Mouse (Mus musculus) liver, embryonic 11.5 days (tissue): ENCODE measurements around the gene Scn4a. TPM values are rescaled to one million over a fixed set of nuclear protein-coding genes. Genes with fewer than 3 reads are reported as not detected.

Experiments
- ATAC-seq: fragments of 200-750 bp; cut with Nextera tagmentation; replicated peaks from 2 replicates; pipeline ENCODE4 v1.8.0; 2017; ENCODE audit warnings: moderate number of reproducible peaks, mild to moderate bottlenecking, moderate TSS enrichment, moderate library complexity; ENCODE audit not compliant: low FRiP score
- DNase-seq: peaks from one replicate; pipeline ENCODE4 v3.0.0-alpha.2; 2017; ENCODE audit warnings: low spot score
- H3K27ac ChIP-seq: fragments of 300-500 bp; sonication (generic); 2 replicates; pipeline ENCODE4 v1.5.1; 2014; ENCODE audit warnings: mild to moderate bottlenecking, low read depth, low read length, control low read depth
- H3K27me3 ChIP-seq: fragments of 300-500 bp; sonication (generic); replicated peaks from 2 replicates; pipeline ENCODE4 v1.6.1; 2014; ENCODE audit warnings: low read length, mixed read lengths; ENCODE audit not compliant: control insufficient read depth, insufficient read depth
- H3K36me3 ChIP-seq: fragments of 300-500 bp; sonication (generic); 2 replicates; pipeline ENCODE4 v1.6.1; 2014; ENCODE audit warnings: mild to moderate bottlenecking, low read length, moderate library complexity, mixed read lengths; ENCODE audit not compliant: control insufficient read depth, insufficient read depth
- H3K4me1 ChIP-seq: fragments of 300-500 bp; sonication (generic); replicated peaks from 2 replicates; pipeline ENCODE4 v1.6.1; 2014; ENCODE audit warnings: low read length, mixed read lengths; ENCODE audit not compliant: control insufficient read depth, insufficient read depth
- H3K4me2 ChIP-seq: fragments of 300-500 bp; sonication (generic); 2 replicates; pipeline ENCODE4 v1.6.1; 2014; ENCODE audit warnings: mild to moderate bottlenecking, control low read depth, moderate library complexity
- H3K4me3 ChIP-seq: fragments of 300-500 bp; sonication (generic); 2 replicates; pipeline ENCODE4 v1.5.1; 2014; ENCODE audit warnings: low read depth, low read length, control low read depth
- H3K9ac ChIP-seq: fragments of 300-500 bp; sonication (generic); 2 replicates; pipeline ENCODE4 v1.6.1; 2014; ENCODE audit warnings: low read depth, low read length, control low read depth
- H3K9me3 ChIP-seq: fragments of 300-500 bp; sonication (generic); 2 replicates; pipeline ENCODE4 v1.6.1; 2016; ENCODE audit warnings: low read length, inconsistent platforms, mixed read lengths; ENCODE audit not compliant: control insufficient read depth
- WGBS: fragments of 180-500 bp; shearing (Covaris S2); extraction: QIAGEN DNeasy Blood & Tissue Kit; methylation state at CpG from one replicate; pipeline ENCODE4 v1.1.7; 2014; 5-methylcytosine and 5-hydroxymethylcytosine counted together
- polyA plus RNA-seq: library from polyadenylated mRNA; unstranded; fragments of >200 nt; fragmentation: Nextera tagmentation; extraction: Ambion mirVana; gene quantifications from 2 replicates; pipeline ENCODE4 v1.2.1, GENCODE M21; 2014

The Scn4a gene
- polyA plus RNA-seq, 1 experiment from 2014 or later, result not detected

DNA sequence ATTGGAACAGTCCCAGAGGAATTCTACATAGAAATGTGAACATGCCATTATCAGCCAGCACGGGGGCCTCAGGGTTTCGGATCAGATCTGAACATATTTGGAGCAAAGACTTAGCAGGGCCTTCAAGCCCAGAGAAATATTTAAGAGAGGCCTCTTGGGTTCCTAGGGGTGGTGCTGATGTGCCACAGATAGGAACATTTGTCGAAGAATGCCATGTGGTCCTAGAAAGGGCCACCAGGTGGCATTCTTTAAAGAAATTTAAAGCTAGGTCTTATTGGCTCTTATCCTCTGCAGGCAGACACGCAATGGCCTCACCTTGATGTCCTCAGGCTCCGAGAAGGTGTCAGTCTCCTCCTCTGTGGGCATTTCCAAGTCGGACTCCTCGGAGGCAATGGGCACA, 23.4 kb downstream of the Scn4a start:
- DNase-seq (no peak), ATAC-seq (no peak)
- Histone ChIP-seq H3K9me3 (no peaks in the 10 kb centered on the region), H3K9ac (no peak overlapping the region), H3K4me3 (no peak overlapping the region), H3K4me2 (no peak overlapping the region), H3K36me3 (no peaks in the 10 kb centered on the region), H3K27ac (no peak overlapping the region), H3K27me3 (no peaks in the 10 kb centered on the region; the same call in 1 of the 2 replicates), H3K4me1 (peaks cover 5% of the 10 kb centered on the region; the same call in 1 of the 2 replicates)
- WGBS, result 45% methylated on average over 7 of the region's 7 CpGs

DNA sequence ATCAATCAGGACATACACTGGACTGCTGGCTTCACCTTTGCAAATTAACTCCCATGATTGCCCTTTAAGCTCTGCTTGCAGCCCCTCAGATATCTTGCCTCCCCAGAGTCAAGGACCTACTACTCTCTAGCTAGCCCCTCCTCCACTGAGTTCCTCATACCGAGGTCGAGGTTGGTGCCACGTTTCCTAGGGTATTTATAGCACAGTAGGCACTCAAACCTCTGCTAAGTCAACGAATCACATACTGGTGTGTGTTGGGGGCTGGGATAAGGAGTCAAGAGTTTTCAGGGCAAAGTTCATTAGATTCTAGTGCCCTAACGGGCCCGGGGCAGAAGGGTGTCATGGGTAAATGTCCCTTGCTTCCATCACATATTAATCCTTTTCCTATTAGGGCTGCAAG, 24.0 kb downstream of the Scn4a start:
- Histone ChIP-seq H3K4me2 (no peak overlapping the region), H3K36me3 (no peaks in the 10 kb centered on the region), H3K27me3 (no peaks in the 10 kb centered on the region; the same call in 1 of the 2 replicates), H3K9ac (no peak overlapping the region), H3K4me1 (peaks cover 5% of the 10 kb centered on the region; the same call in 1 of the 2 replicates), H3K9me3 (no peaks in the 10 kb centered on the region), H3K4me3 (no peak overlapping the region), H3K27ac (no peak overlapping the region)
- ATAC-seq (no peak), DNase-seq (no peak)
- WGBS, result 24% methylated on average over 6 of the region's 6 CpGs

DNA sequence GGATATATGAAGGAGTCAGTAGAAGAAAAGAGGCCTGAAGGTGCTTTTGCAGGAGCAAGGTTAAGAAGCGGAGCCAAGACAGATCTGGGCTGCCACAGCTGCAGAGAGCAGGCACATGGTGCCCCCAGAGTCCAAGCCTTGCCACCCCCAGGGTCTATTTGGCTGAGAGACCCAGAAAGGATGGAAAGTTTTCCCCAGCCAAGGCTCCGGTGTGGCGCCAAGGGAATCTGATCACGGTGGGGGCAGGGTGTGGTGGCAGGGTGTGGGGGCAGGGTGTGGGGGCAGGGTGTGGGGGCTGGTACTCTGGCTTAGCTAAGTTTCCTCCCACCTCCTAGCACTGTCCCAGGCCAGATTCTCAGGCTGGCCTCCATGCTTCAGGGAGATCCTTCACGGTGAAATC, 24.6 kb downstream of the Scn4a start:
- H3K4me1 ChIP-seq, result peaks cover 5% of the 10 kb centered on the region; the same call in 1 of the 2 replicates
- H3K9me3 ChIP-seq, result no peaks in the 10 kb centered on the region
- no peaks in the 10 kb centered on the region; the same call in 1 of the 2 replicates for H3K27me3 ChIP-seq
- H3K4me3 ChIP-seq, result no peak overlapping the region
- H3K4me2 ChIP-seq, result no peak overlapping the region
- no peak overlapping the region for H3K9ac ChIP-seq
- DNase-seq (no peak), ATAC-seq (no peak)
- H3K36me3 ChIP-seq, result no peaks in the 10 kb centered on the region
- WGBS, result 39% methylated on average over 5 of the region's 5 CpGs
- H3K27ac ChIP-seq, result no peak overlapping the region

DNA sequence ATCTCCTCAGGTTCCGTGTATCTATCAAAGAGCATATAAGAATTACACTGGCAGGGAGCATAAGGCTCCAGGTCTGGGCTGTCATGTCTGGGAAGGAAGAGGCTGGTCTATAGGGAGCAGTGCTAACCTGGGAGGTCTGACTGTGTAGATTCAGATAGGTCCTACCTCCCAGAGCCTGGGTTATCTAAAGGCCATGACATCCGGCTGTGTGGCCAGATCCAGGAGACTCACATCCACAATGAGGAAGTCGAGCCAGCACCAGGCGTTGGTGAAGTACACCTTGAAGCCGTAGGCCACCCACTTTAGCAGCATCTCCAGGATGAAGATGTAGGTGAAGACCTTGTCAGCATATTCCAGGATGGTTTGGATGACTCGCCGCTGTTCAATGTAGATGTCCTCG, 26.6 kb downstream of the Scn4a start:
- Histone ChIP-seq H3K36me3 (no peaks in the 10 kb centered on the region), H3K9ac (no peak overlapping the region), H3K27me3 (no peaks in the 10 kb centered on the region; the same call in 1 of the 2 replicates), H3K4me3 (no peak overlapping the region), H3K4me1 (peaks cover 5% of the 10 kb centered on the region; the same call in 1 of the 2 replicates), H3K9me3 (no peaks in the 10 kb centered on the region), H3K4me2 (no peak overlapping the region), H3K27ac (no peak overlapping the region)
- ATAC-seq (no peak), DNase-seq (no peak)
- 56% methylated on average over 8 of the region's 8 CpGs for WGBS

DNA sequence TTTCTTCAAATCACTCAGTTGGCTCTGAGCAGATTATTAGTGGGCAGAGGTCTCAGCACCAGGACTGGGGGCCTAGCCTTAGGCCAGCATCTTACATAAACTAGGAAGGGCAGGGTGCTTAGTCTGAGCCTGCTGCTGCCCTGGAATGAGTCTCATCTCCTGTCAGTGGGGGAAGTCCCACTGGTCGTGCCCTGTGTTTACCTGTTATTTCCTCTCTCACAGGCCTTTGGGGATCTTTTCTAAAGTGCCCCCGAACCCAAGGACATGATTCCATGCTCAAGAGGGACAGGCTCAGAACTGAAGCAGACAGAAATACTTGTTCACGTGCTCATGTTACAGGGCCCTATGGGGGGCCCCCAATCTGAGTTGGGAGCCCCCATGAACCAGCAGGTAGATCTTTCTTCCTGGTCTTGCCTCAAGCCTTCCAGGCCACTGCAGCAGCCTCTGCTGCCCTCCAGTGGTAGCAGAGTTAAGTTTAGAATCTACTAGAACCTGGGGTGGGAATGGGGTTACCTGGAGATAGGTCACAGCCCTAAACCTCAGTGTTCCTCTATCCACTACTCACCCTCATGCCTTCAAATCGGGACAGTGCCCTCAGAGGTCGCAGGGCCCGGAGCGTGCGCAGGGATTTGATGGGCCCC, 27.4 kb downstream of the Scn4a start:
- Histone ChIP-seq H3K27me3 (no peaks in the 10 kb centered on the region; the same call in 1 of the 2 replicates), H3K9ac (no peak overlapping the region), H3K27ac (no peak overlapping the region), H3K36me3 (no peaks in the 10 kb centered on the region), H3K4me1 (peaks cover 5% of the 10 kb centered on the region; the same call in 1 of the 2 replicates), H3K9me3 (no peaks in the 10 kb centered on the region), H3K4me3 (no peak overlapping the region), H3K4me2 (no peak overlapping the region)
- ATAC-seq (no peak), DNase-seq (no peak)
- 56% methylated on average over 8 of the region's 8 CpGs for WGBS

DNA sequence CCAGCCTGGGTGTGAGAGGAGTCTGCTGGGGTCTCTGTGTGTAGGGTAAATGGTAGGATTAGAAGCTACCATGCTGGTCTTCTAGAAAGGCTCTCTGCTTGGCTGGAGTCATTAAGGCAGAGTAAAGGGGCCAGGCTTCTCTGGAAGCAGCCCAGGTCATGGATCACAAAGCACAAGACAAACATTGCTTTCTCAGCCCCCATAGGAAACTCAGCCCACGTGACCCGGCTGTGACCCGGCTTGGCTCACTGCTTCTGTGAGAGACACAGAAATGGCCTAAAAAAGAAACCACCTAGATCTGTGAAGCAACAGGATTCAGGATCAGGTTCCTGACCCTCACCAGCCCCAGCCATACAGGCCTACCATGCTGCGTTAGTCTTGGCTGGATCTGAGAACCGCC, 28.2 kb downstream of the Scn4a start:
- H3K4me1 ChIP-seq, result peaks cover 5% of the 10 kb centered on the region; the same call in 1 of the 2 replicates
- ATAC-seq (no peak), DNase-seq (no peak)
- no peak overlapping the region for H3K27ac ChIP-seq
- WGBS, result 74% methylated on average over 5 of the region's 5 CpGs
- H3K9ac ChIP-seq, result no peak overlapping the region
- H3K4me3 ChIP-seq, result no peak overlapping the region
- no peaks in the 10 kb centered on the region for H3K9me3 ChIP-seq
- no peaks in the 10 kb centered on the region; the same call in 1 of the 2 replicates for H3K27me3 ChIP-seq
- no peaks in the 10 kb centered on the region for H3K36me3 ChIP-seq
- no peak overlapping the region for H3K4me2 ChIP-seq

DNA sequence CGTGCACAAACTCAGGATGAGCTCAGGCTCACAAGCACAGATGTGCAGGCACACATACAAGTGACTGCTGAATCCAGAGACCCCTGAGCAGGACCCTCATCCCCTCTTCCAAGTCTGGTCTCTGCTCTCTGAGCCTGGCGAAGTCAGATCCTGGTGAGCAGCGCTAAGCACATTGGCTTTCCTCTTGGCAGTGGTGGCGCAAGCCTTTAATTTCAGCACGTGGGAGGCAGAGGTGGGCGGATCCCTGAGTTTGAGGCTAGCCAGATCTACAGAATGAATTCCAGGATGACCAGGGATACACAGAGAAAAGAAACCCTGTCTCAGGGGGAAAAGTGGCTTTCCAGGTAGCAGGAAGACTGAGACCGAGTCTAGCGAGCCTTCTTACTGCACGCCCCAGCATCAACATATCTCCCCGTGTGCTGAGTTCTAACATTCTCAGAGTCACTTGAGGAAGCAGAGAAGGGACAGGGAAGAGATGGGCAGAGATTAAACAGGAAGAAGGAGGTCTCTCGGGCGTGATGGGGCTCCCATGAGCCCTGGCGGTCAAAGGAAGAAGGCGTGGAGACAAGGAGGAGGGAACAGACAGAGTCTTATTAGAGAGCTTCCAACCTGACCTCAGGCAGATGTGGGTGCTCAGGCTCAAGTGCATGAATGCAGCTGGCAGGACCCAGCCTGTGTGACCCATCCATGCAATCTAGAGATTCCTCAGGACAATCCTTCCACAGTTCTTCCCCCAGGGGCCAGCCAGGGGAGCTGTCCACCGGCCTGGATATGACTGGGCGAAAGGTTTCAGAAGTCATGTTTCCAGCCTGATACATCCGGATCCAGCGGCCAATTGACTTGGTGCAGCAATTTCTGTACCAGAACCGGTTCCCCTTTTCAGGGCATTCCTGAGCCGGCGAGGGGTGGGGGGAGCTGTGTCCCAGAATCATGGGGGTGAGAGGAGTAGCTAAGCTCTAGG, 34.4 kb downstream of the Scn4a start:
- DNase-seq, result no peak
- Histone ChIP-seq H3K4me2 (no peak overlapping the region; the same call in 1 of the 2 replicates), H3K27me3 (no peaks in the 10 kb centered on the region), H3K4me3 (no peak overlapping the region), H3K4me1 (0 out of 2 replicates have a peak, but pooled peaks cover 3% of the 10 kb centered on the region), H3K9ac (no peak overlapping the region), H3K9me3 (no peaks in the 10 kb centered on the region), H3K27ac (no peak overlapping the region), H3K36me3 (no peaks in the 10 kb centered on the region)
- 58% methylated on average over 21 of the region's 21 CpGs for WGBS
- no peak for ATAC-seq

DNA sequence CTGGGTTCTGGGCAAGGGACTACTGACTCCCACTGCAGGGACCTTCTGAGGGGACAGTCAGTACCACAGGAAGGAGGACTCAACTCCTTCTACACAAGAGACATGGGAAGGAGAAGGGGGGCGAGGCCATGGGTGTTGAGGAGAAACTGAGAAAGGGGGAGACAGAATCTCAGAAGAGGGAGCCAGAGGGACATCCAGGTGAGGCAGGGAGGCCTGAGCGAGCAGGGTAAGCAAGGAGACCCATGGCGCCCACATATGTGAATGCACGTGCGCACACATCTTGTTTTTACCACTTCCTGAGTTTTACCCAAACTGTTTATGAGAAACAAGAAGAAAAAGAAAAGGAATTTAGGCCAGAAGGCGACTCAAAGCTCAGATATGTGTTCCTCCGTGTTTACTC, 35.3 kb downstream of the Scn4a start:
- Histone ChIP-seq H3K4me1 (0 out of 2 replicates have a peak, but pooled peaks cover 5% of the 10 kb centered on the region), H3K27me3 (no peaks in the 10 kb centered on the region), H3K36me3 (no peaks in the 10 kb centered on the region), H3K4me2 (no peak overlapping the region), H3K9ac (no peak overlapping the region), H3K9me3 (no peaks in the 10 kb centered on the region), H3K27ac (no peak overlapping the region), H3K4me3 (no peak overlapping the region)
- 75% methylated on average over 7 of the region's 7 CpGs for WGBS
- no peak for ATAC-seq
- DNase-seq, result no peak
